Mouse (Mus musculus) kidney, embryonic 14.5 days (tissue): ENCODE data around the gene Zfp688. TPM values are rescaled to one million over a fixed set of nuclear protein-coding genes. Genes with fewer than 3 reads are reported as not detected.
A peak's percentile ranks its signal among the peaks of the same experiment; 100 is the strongest.
"Not testable (repeated sequence)": the region's sequence is repeated elsewhere in the genome, so short reads cannot be mapped to it uniquely, and the experiment has no call there.

ENCODE experiments used
- ATAC-seq: fragments of 200-750 bp; cut with Nextera tagmentation; 2 replicates; pipeline ENCODE4 v1.8.0; 2017; ENCODE audit warnings: moderate number of reproducible peaks, mild to moderate bottlenecking, moderate TSS enrichment, moderate library complexity; ENCODE audit not compliant: low FRiP score, low TSS enrichment
- H3K27ac ChIP-seq: fragments of 300-500 bp; sonication (generic); 2 replicates; pipeline ENCODE4 v1.5.1; 2014; ENCODE audit warnings: low read depth, mild to moderate bottlenecking, low read length, moderate library complexity, mixed read lengths
- H3K27me3 ChIP-seq: fragments of 300-500 bp; sonication (generic); 2 replicates; pipeline ENCODE4 v1.6.1; 2014; ENCODE audit warnings: mild to moderate bottlenecking, low read length; ENCODE audit not compliant: control insufficient read depth, insufficient read depth
- H3K36me3 ChIP-seq: fragments of 300-500 bp; sonication (generic); 2 replicates; pipeline ENCODE4 v1.6.1; 2014; ENCODE audit warnings: low read length, mixed read lengths; ENCODE audit not compliant: control insufficient read depth, insufficient read depth
- H3K4me1 ChIP-seq: fragments of 300-500 bp; sonication (generic); 2 replicates; pipeline ENCODE4 v1.6.1; 2014; ENCODE audit warnings: low read length, mixed read lengths; ENCODE audit not compliant: control insufficient read depth, insufficient read depth
- H3K4me2 ChIP-seq: fragments of 300-500 bp; sonication (generic); replicated peaks from 2 replicates; pipeline ENCODE4 v1.6.1; 2014; ENCODE audit warnings: low read depth, mild to moderate bottlenecking, low read length
- H3K4me3 ChIP-seq: fragments of 300-500 bp; sonication (generic); 2 replicates; pipeline ENCODE4 v1.5.1; 2014; ENCODE audit warnings: mild to moderate bottlenecking, low read length
- H3K9ac ChIP-seq: fragments of 300-500 bp; sonication (generic); 2 replicates; pipeline ENCODE4 v1.6.1; 2014; ENCODE audit warnings: low read depth, mild to moderate bottlenecking, low read length, moderate library complexity
- H3K9me3 ChIP-seq: fragments of 300-500 bp; sonication (generic); 2 replicates; pipeline ENCODE4 v1.6.1; 2016; ENCODE audit warnings: low read length; ENCODE audit not compliant: control insufficient read depth
- WGBS: fragments of 180-500 bp; shearing (Covaris S2); extraction: QIAGEN DNeasy Blood & Tissue Kit; methylation state at CpG from one replicate; pipeline ENCODE4 v1.1.7; 2014; 5-methylcytosine and 5-hydroxymethylcytosine counted together
- polyA plus RNA-seq: library from polyadenylated mRNA; unstranded; fragments of >200 nt; fragmentation: Nextera tagmentation; extraction: Ambion mirVana; gene quantifications from 2 replicates; pipeline ENCODE4 v1.2.1, GENCODE M21; 2014

Zfp688 gene
- polyA plus RNA-seq, 1 experiment from 2014 or later: 27.6 TPM

DNA sequence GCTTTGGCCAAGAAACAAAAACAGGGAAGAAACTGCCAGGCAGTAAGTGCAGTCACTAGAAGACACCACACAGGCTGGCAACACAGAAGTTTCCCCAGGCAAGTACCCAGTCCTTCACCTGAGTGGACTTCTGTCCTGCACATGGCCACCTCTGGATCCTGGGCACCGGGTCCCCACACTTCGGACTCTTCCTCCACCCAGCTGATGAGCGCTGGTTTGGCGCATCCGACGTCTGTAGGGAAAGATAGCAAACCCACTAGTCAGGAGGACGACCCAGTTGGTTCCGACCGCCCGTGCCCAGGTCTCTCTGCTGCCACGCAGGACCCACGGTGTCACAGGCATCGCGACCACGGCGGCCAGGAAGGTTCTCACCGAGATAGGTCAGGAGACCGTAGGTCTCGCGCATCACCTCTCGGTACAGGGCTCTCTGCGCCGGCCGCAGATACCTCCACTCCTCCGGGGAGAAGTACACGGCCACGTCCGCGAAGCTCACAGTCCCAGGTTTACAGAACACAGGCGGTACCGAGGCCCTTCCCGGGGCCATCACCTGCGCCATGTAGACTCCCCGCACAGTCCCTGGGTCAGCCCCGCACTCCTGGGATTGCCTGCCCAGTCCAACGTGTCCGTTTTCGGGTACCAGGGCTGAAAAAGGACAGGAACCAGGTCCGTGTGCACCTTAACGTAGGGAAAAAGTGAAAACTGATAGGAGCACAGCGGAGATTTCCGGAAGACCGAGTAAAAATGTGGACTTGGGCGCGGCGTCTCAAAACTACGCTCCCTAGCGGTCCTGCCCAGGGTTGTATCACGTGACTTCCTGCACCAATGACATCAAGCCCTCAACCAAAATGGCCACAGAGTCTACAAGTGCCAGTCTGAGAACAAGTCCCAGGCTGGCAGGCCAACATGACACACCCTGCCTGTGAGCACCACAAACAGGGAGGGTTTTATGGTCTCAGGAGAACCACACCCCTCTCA, 46.3 kb downstream of the Zfp688 start, which contains the start of gene Zfp747:
Gene Zfp747, minus strand, starts transcription at position 780 of the 975 bp plus-strand sequence.
- ATAC-seq: peak; percentile 93
- H3K9me3 ChIP-seq, H3K27me3 ChIP-seq, H3K4me1 ChIP-seq, H3K36me3 ChIP-seq: not testable (repeated sequence)
- H3K27ac ChIP-seq: peak within 1 kb of the TSS; percentile 62; the same call in 1 of the 2 replicates
- peak within 1 kb of the TSS; percentile 73 for H3K4me3 ChIP-seq
- peak within 1 kb of the TSS; percentile 73 for H3K9ac ChIP-seq
- peak within 1 kb of the TSS; percentile 71 for H3K4me2 ChIP-seq
- WGBS: 1% methylated on average over 49 of the region's 49 CpGs

DNA sequence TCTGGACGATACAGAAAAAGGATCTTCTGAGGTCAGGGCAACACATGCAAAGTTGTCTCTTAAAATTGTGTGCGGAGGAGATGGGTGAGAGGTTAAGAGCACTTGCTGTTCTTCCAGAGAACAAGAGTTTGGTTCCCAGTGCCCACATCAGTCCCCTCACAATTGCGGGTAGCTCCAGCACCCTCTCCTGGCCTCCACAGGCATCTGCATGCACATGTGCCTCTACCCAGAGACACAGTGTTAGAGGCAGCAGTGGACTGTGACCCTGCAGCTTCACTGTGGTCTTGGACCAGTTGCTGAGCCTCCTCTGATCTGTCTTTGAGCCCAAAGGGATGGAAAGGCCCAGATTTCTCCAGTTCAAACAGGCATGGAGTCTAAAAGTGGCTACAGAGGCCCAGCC, 50.0 kb downstream of the Zfp688 start:
- not testable (repeated sequence) for H3K27ac ChIP-seq, H3K4me2 ChIP-seq, H3K4me1 ChIP-seq, H3K36me3 ChIP-seq, H3K9ac ChIP-seq, H3K27me3 ChIP-seq, H3K4me3 ChIP-seq, ATAC-seq, H3K9me3 ChIP-seq
- WGBS: 78% methylated on average over 3 of the region's 3 CpGs

DNA sequence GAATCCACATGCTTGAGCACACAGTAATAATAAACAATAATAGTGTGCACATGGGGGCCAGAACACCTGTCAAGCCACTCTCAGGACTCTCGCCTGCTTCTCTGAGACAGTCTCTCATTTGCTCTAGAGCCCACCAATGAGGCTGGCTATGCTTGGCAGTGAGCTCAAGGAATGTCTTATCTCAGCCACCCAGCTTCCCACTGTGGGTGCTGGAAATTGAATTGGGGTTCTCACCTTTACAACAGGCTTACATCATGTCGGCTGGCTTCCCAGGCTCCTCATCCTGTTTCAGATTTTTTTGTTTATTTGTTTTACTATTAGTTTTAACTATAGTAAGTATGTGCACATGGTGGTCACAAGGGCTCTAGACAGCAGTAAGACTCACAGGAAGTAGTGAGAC, 50.7 kb downstream of the Zfp688 start:
- Histone ChIP-seq H3K4me3 (no peak overlapping the region), H3K9ac (no peak overlapping the region), H3K4me1 (no peaks in the 10 kb centered on the region), H3K9me3 (no peaks in the 10 kb centered on the region), H3K27me3 (no peaks in the 10 kb centered on the region), H3K27ac (no peak overlapping the region), H3K36me3 (peaks cover 6% of the 10 kb centered on the region; the same call in 1 of the 2 replicates), H3K4me2 (no peak overlapping the region)
- no peak for ATAC-seq
- 85% methylated on average over 2 of the region's 2 CpGs for WGBS

Other genes with a start within 250 kb of the Zfp688 start
- 41.0 and 57.6 TPM in 2 replicates for gene Cd2bp2, start 226.0 kb downstream of the Zfp688 start, polyA plus RNA-seq
- 13.5 and 19.7 TPM in 2 replicates for gene Tbc1d10b, start 213.6 kb downstream of the Zfp688 start, polyA plus RNA-seq
- 10.3 and 11.2 TPM in 2 replicates for gene Mylpf, start 213.2 kb downstream of the Zfp688 start, polyA plus RNA-seq
- gene Zfp553, start 189.0 kb downstream of the Zfp688 start, polyA plus RNA-seq: 23.0 and 26.2 TPM in 2 replicates
- gene Sept1, start 188.9 kb downstream of the Zfp688 start, polyA plus RNA-seq: 18.5 and 21.6 TPM in 2 replicates
- gene Zfp771, start 177.8 kb downstream of the Zfp688 start, polyA plus RNA-seq: 59.3 and 94.9 TPM in 2 replicates
- gene Dctpp1, start 161.4 kb downstream of the Zfp688 start, polyA plus RNA-seq: 252 and 290 TPM in 2 replicates
- 112 and 132 TPM in 2 replicates for gene Sephs2, start 148.0 kb downstream of the Zfp688 start, polyA plus RNA-seq
- gene Itgal, start 125.8 kb downstream of the Zfp688 start, polyA plus RNA-seq: 0.80 and 1.0 TPM in 2 replicates
- gene Zfp768, start 76.5 kb downstream of the Zfp688 start, polyA plus RNA-seq: 7.0 and 7.6 TPM in 2 replicates
- gene Zfp747, start 46.0 kb downstream of the Zfp688 start, polyA plus RNA-seq: 5.7 and 8.4 TPM in 2 replicates
- gene 9130019O22Rik, start 34.9 kb downstream of the Zfp688 start, polyA plus RNA-seq: 2.6 and 7.2 TPM in 2 replicates
- 5.5 and 8.0 TPM in 2 replicates for gene E430018J23Rik, start 28.4 kb downstream of the Zfp688 start, polyA plus RNA-seq
- 6.8 and 8.8 TPM in 2 replicates for gene Zfp764, start 15.2 kb downstream of the Zfp688 start, polyA plus RNA-seq
- gene Zfp689, start 27.1 kb upstream of the Zfp688 start, polyA plus RNA-seq: 6.4 and 10.8 TPM in 2 replicates
- 40.9 and 48.4 TPM in 2 replicates for gene Prr14, start 37.5 kb upstream of the Zfp688 start, polyA plus RNA-seq
- 16.1 and 16.7 TPM in 2 replicates for gene Fbrs, start 57.1 kb upstream of the Zfp688 start, polyA plus RNA-seq
- 43.0 and 82.3 TPM in 2 replicates for gene Srcap, start 89.9 kb upstream of the Zfp688 start, polyA plus RNA-seq
- 25.1 and 25.4 TPM in 2 replicates for gene Gm42715, start 97.5 kb upstream of the Zfp688 start, polyA plus RNA-seq
- gene Tmem265, start 139.3 kb upstream of the Zfp688 start, polyA plus RNA-seq: 6.3 and 10.0 TPM in 2 replicates
- 37.8 and 39.8 TPM in 2 replicates for gene Phkg2, start 151.3 kb upstream of the Zfp688 start, polyA plus RNA-seq
- gene Ccdc189, start 166.5 kb upstream of the Zfp688 start, polyA plus RNA-seq: 12.7 and 14.5 TPM in 2 replicates
- 25.5 and 41.5 TPM in 2 replicates for gene Rnf40, start 166.7 kb upstream of the Zfp688 start, polyA plus RNA-seq
- 14.0 and 23.5 TPM in 2 replicates for gene Zfp629, start 193.7 kb upstream of the Zfp688 start, polyA plus RNA-seq